Comparison of ENCODE assay signal across 8 mouse cellular contexts in the genomic region with DNA sequence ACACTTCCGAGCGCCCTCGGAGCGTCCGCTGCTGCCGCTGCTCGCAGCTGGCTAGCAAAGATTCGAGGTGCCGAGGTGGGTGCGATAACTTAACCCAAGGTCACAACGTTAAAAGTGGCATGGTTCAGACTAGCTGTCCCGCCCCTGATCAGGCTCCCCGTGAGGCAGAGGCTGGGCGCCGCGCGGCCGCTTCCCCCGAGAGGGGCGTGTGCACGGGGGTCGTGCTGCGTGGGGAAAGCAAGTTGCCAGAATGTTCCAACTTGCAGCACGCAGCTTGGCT. TPM values are rescaled to one million over a fixed set of nuclear protein-coding genes. Genes with fewer than 3 reads are reported as not detected.
DNase-seq lines count a peak whose midpoint lies in the region; ATAC-seq and TF ChIP-seq lines count a peak whose summit lies in the region.

No protein-coding gene starts in this region.

- H3K36me3 ChIP-seq in kidney, embryonic 15.5 days, result no peaks in the 10 kb centered on the region
- H3K36me3 ChIP-seq in hindbrain, embryonic 16.5 days (ENCODE audit: control insufficient read depth, insufficient read depth, low read length), result no peaks in the 10 kb centered on the region; the same call in 1 of the 2 replicates
- no peaks in the 10 kb centered on the region for H3K36me3 ChIP-seq in myocyte (ENCODE audit: control insufficient read depth, insufficient read depth)

- peak overlapping the region; percentile 73; the same call in 1 of the 2 replicates for H3K27ac ChIP-seq in kidney, embryonic 15.5 days
- H3K27ac ChIP-seq in cortical plate, adult 2 months (ENCODE audit: insufficient read depth, low read length), result no peak overlapping the region
- no peak overlapping the region for H3K27ac ChIP-seq in hindbrain, embryonic 16.5 days (ENCODE audit: low read depth, low read length)

- peak overlapping the region; percentile 58 for H3K4me3 ChIP-seq in kidney, embryonic 15.5 days (replicated peaks)
- peak overlapping the region; percentile 67; the same call in 1 of the 2 replicates for H3K4me3 ChIP-seq in cortical plate, adult 2 months (ENCODE audit: insufficient read depth, low read length)
- H3K4me3 ChIP-seq in hindbrain, embryonic 16.5 days (ENCODE audit: low read length), result peak overlapping the region; percentile 62
- H3K4me3 ChIP-seq in myocyte, result peak overlapping the region; percentile 23

- H3K9ac ChIP-seq in kidney, embryonic 15.5 days, result peak overlapping the region; percentile 43
- H3K9ac ChIP-seq in hindbrain, embryonic 16.5 days (ENCODE audit: low read depth, low read length), result peak overlapping the region; percentile 65; the same call in 1 of the 2 replicates

- peaks cover 80% of the 10 kb centered on the region for H3K27me3 ChIP-seq in kidney, embryonic 15.5 days
- peaks cover 14% of the 10 kb centered on the region for H3K27me3 ChIP-seq in hindbrain, embryonic 16.5 days (replicated peaks; ENCODE audit: control insufficient read depth, insufficient read depth, low read length)
- no peaks in the 10 kb centered on the region for H3K27me3 ChIP-seq in myocyte (ENCODE audit: control insufficient read depth, insufficient read depth, insufficient read length)

- H3K79me2 ChIP-seq in myocyte (ENCODE audit: control insufficient read depth, insufficient read depth), result no peaks in the 10 kb centered on the region

- peak overlapping the region; percentile 44 for H3ac ChIP-seq in myocyte (ENCODE audit: control insufficient read depth, insufficient read length)

- 14% methylated on average over 24 of the region's 24 CpGs for WGBS in kidney, embryonic 15.5 days
- 11% methylated on average over 23 of the region's 24 CpGs for WGBS in hindbrain, embryonic 16.5 days

- H3K4me1 ChIP-seq in kidney, embryonic 15.5 days, result peaks cover 6% of the 10 kb centered on the region
- no peaks in the 10 kb centered on the region for H3K4me1 ChIP-seq in cortical plate, adult 2 months (ENCODE audit: control insufficient read depth, insufficient read depth, low read length)
- H3K4me1 ChIP-seq in hindbrain, embryonic 16.5 days (ENCODE audit: control insufficient read depth, insufficient read depth, low read depth, low read length), result no peaks in the 10 kb centered on the region

- 0 out of 2 replicates have a peak, but pooled peaks have one; percentile 9 for ATAC-seq in kidney, embryonic 15.5 days (replicated peaks; ENCODE audit: low FRiP score)
- no peak for ATAC-seq in hindbrain, embryonic 16.5 days

- no peak for DNase-seq in kidney, postnatal 4 days
- DNase-seq in urinary bladder, adult 2 months (ENCODE audit: low spot score), result no peak
- DNase-seq in right cerebral cortex, postnatal 4 days, result no peak
- DNase-seq in cerebellum, postnatal 36 days, result no peak

- H3K4me2 ChIP-seq in kidney, embryonic 15.5 days, result peak overlapping the region; percentile 89
- peak overlapping the region; percentile 60 for H3K4me2 ChIP-seq in hindbrain, embryonic 16.5 days (ENCODE audit: low read length)
- H3K4me2 ChIP-seq in myocyte (ENCODE audit: low read depth), result peak overlapping the region; percentile 76

- TF ChIP-seq POLR2A in cortical plate, adult 2 months (IDR thresholded peaks at IDR 0.05; ENCODE audit: extremely low read depth, insufficient read depth, low read length), result no peak
- TF ChIP-seq POLR2A in myocyte (IDR thresholded peaks at IDR 0.05; ENCODE audit: insufficient read length, low read depth), result no peak

- H3K9me3 ChIP-seq in kidney, embryonic 15.5 days (replicated peaks), result no peaks in the 10 kb centered on the region
- H3K9me3 ChIP-seq in hindbrain, embryonic 16.5 days (ENCODE audit: control insufficient read depth, low read length), result 0 out of 2 replicates have a peak, but pooled peaks cover 2% of the 10 kb centered on the region

- TF ChIP-seq CTCF in cortical plate, adult 2 months (IDR thresholded peaks at IDR 0.05; ENCODE audit: extremely low read depth, insufficient read depth, low read length), result no peak

TF ChIP-seq in myocyte, 11 proteins besides CTCF, POLR2A, EP300 and RAD21:
- TF ChIP-seq USF1 (IDR thresholded peaks at IDR 0.05; ENCODE audit: low read depth) (no peak), SRF (IDR thresholded peaks at IDR 0.05; ENCODE audit: control insufficient read depth, insufficient read length, low read depth) (no peak), CEBPB (IDR thresholded peaks at IDR 0.05; ENCODE audit: insufficient read depth, poor library complexity, severe bottlenecking) (no peak), POLR2AphosphoS2 (IDR thresholded peaks at IDR 0.05; ENCODE audit: insufficient read length, low read depth) (no peak), E2F4 (IDR thresholded peaks at IDR 0.05; ENCODE audit: insufficient read depth) (no peak), REST (IDR thresholded peaks at IDR 0.05; ENCODE audit: insufficient read depth, insufficient read length) (no peak), TCF12 (IDR thresholded peaks at IDR 0.05; ENCODE audit: insufficient read depth, poor library complexity, severe bottlenecking) (no peak)
TF ChIP-seq in myocyte: peak in this region for 0.

RNA-seq across cellular contexts. Expression of gene Cited1, which starts 1.1 kb away (rescaled TPM):
- polyA plus RNA-seq in kidney, embryonic 15.5 days (2015; fragmentation: Nextera tagmentation; extraction: Ambion mirVana), result 153 and 155 TPM in 2 replicates
- polyA plus RNA-seq in cortical plate, adult 2 months (2012; rRNA removed), result 5.0 and 5.3 TPM in 2 replicates
- polyA plus RNA-seq in hindbrain, embryonic 16.5 days (2015; fragmentation: Nextera tagmentation; extraction: Ambion mirVana), result 14.8 and 20.2 TPM in 2 replicates
- polyA plus RNA-seq in myocyte (2012; fragmentation: generic; extraction: Trizol), result 5.1 TPM
- polyA plus RNA-seq in urinary bladder, adult 2 months (2012; rRNA removed), result 0.45 and 0.46 TPM in 2 replicates
